Mouse (Mus musculus) forebrain, embryonic 12.5 days (tissue): ENCODE measurements at regions not wholly inside any gene's neighbourhood (a gene's known extent, or its start where the extent isn't known, plus 50 kb on each side); places are given as distances from the start of the nearest gene placed in this dataset.

Experiments
- ATAC-seq: fragments of 200-750 bp; cut with Nextera tagmentation; 2 replicates; pipeline ENCODE4 v1.8.0; 2017; ENCODE audit warnings: moderate TSS enrichment; ENCODE audit not compliant: low FRiP score
- H3K27ac ChIP-seq: fragments of 300-500 bp; sonication (generic); 2 replicates; pipeline ENCODE4 v1.5.1; 2016; ENCODE audit warnings: mild to moderate bottlenecking
- H3K27me3 ChIP-seq: fragments of 300-500 bp; sonication (generic); 2 replicates; pipeline ENCODE4 v1.6.1; 2016; ENCODE audit warnings: mild to moderate bottlenecking
- H3K36me3 ChIP-seq: fragments of 300-500 bp; sonication (generic); replicated peaks from 2 replicates; pipeline ENCODE4 v1.6.1; 2016; ENCODE audit warnings: mild to moderate bottlenecking
- H3K4me1 ChIP-seq: fragments of 300-500 bp; sonication (generic); 2 replicates; pipeline ENCODE4 v1.6.1; 2016
- H3K4me2 ChIP-seq: fragments of 300-500 bp; sonication (generic); 2 replicates; pipeline ENCODE4 v1.6.1; 2016; ENCODE audit warnings: mild to moderate bottlenecking, moderate library complexity
- H3K4me3 ChIP-seq: fragments of 300-500 bp; sonication (generic); replicated peaks from 2 replicates; pipeline ENCODE4 v1.5.1; 2016; ENCODE audit warnings: mild to moderate bottlenecking
- H3K9ac ChIP-seq: fragments of 300-500 bp; sonication (generic); 2 replicates; pipeline ENCODE4 v1.6.1; 2016; ENCODE audit warnings: mild to moderate bottlenecking
- H3K9me3 ChIP-seq: fragments of 300-500 bp; sonication (generic); 2 replicates; pipeline ENCODE4 v1.6.1; 2016
- WGBS: fragments of 180-500 bp; shearing (Covaris S2); methylation state at CpG from one replicate; pipeline ENCODE4 v1.1.7; 2016; 5-methylcytosine and 5-hydroxymethylcytosine counted together

- 18% methylated on average over 1 of the region's 1 CpGs for WGBS
- no peak overlapping the region for H3K4me3 ChIP-seq
Measured at GRCm38 (mm10) chr19:48144129-48144528, 61.7 kb upstream of the Sorcs3 start.

More at GRCm38 (mm10) chr19:48144129-48144528, 61.7 kb upstream of the Sorcs3 start:
- Histone ChIP-seq H3K27me3 (no peaks in the 10 kb centered on the region), H3K27ac (no peak overlapping the region), H3K9me3 (no peaks in the 10 kb centered on the region), H3K36me3 (no peaks in the 10 kb centered on the region), H3K4me1 (peaks cover 3% of the 10 kb centered on the region; the same call in 1 of the 2 replicates), H3K9ac (no peak overlapping the region), H3K4me2 (no peak overlapping the region)
- ATAC-seq, result peak; percentile 70; the same call in 1 of the 2 replicates
